Mouse (Mus musculus): ENCODE results near the gene Efcab11. TPM values are rescaled to one million over a fixed set of nuclear protein-coding genes. Genes with fewer than 3 reads are reported as not detected.

Efcab11 gene
- polyA plus RNA-seq, 1 experiment from 2014 or later: 8.8 TPM

DNA sequence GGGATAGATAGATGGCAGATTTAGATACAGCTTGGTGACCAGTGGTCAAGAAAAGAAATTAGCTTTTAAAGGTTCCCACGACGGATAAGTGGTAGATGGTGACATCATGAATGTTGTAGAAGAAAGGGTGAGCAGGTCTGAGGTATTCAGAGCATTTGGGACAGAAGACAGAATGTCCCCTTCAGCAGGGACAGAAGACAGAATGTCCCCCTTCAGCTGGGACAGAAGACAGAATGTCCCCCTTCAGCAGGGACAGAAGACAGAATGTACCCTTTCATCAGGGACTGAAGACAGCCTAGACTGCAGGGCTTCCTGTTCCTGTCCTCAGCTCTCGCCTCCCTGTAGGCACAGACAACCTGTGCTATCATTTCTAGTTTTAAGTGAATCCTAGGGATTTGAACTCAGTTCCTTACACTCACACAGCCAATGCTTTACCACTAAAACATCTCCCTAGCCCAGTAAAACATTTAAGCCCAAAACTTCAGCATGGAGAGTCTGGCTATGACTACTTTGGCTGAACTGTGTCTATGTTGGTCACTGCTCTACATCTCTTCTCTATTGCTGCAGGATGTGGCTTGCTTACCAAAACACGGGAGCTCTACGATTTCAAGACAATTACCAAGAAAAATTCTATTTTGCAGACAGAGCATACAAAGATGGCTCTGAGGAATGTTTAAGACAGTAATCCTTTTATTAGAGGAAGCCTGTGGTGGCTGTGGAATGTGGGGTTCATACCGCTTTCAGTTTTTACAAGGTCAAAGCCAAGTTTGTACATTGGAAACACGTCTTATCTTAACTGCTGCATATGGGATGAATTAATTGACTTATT lies 89.2 kb downstream of the Efcab11 start:
- H3K9ac ChIP-seq (ENCODE audit: low read length): no peak overlapping the region
- WGBS: 61% methylated on average over 7 of the region's 7 CpGs
- ATAC-seq (replicated peaks; ENCODE audit: extremely low read depth, insufficient read depth, low FRiP score): no peak
- no peaks in the 10 kb centered on the region for H3K9me3 ChIP-seq (replicated peaks; ENCODE audit: control insufficient read depth, low read length)
- H3K4me1 ChIP-seq (ENCODE audit: control insufficient read depth, insufficient read depth, low read length): peaks cover 9% of the 10 kb centered on the region
- no peak overlapping the region for H3K27ac ChIP-seq (ENCODE audit: low read length)
- H3K4me2 ChIP-seq (ENCODE audit: low read depth, low read length): no peak overlapping the region
- H3K4me3 ChIP-seq (ENCODE audit: low read length): no peak overlapping the region
- no peaks in the 10 kb centered on the region for H3K36me3 ChIP-seq (ENCODE audit: control insufficient read depth, insufficient read depth)
- no peaks in the 10 kb centered on the region for H3K27me3 ChIP-seq (ENCODE audit: control insufficient read depth, insufficient read depth, low read length)

- H3K27ac ChIP-seq (ENCODE audit: low read length): no peak overlapping the region
- no peak overlapping the region for H3K9ac ChIP-seq (ENCODE audit: low read length)
- no peaks in the 10 kb centered on the region for H3K36me3 ChIP-seq (ENCODE audit: control insufficient read depth, insufficient read depth)
- no peak for ATAC-seq (replicated peaks; ENCODE audit: extremely low read depth, insufficient read depth, low FRiP score)
- H3K4me3 ChIP-seq (ENCODE audit: low read length): no peak overlapping the region
- H3K9me3 ChIP-seq (replicated peaks; ENCODE audit: control insufficient read depth, low read length): no peaks in the 10 kb centered on the region
- H3K27me3 ChIP-seq (ENCODE audit: control insufficient read depth, insufficient read depth, low read length): no peaks in the 10 kb centered on the region
- 72% methylated on average over 4 of the region's 4 CpGs for WGBS
- no peak overlapping the region for H3K4me2 ChIP-seq (ENCODE audit: low read depth, low read length)
- H3K4me1 ChIP-seq (ENCODE audit: control insufficient read depth, insufficient read depth, low read length): peaks cover 9% of the 10 kb centered on the region
Measured at GRCm38 (mm10) chr12:99794158-99794515, 90.1 kb downstream of the Efcab11 start.

GRCm38 (mm10) chr12:99793465-99794157 lies 90.6 kb downstream of the Efcab11 start:
- Histone ChIP-seq H3K4me2 (ENCODE audit: low read depth, low read length) (no peak overlapping the region), H3K4me1 (ENCODE audit: control insufficient read depth, insufficient read depth, low read length) (peaks cover 9% of the 10 kb centered on the region), H3K9ac (ENCODE audit: low read length) (no peak overlapping the region), H3K36me3 (ENCODE audit: control insufficient read depth, insufficient read depth) (no peaks in the 10 kb centered on the region), H3K27ac (ENCODE audit: low read length) (no peak overlapping the region), H3K4me3 (ENCODE audit: low read length) (no peak overlapping the region), H3K9me3 (replicated peaks; ENCODE audit: control insufficient read depth, low read length) (no peaks in the 10 kb centered on the region), H3K27me3 (ENCODE audit: control insufficient read depth, insufficient read depth, low read length) (no peaks in the 10 kb centered on the region)
- peak; percentile 69 for ATAC-seq (replicated peaks; ENCODE audit: extremely low read depth, insufficient read depth, low FRiP score)
- WGBS: 46% methylated on average over 10 of the region's 10 CpGs

GRCm38 (mm10) chr12:99789283-99789960 lies 94.8 kb downstream of the Efcab11 start:
- Histone ChIP-seq H3K27me3 (ENCODE audit: control insufficient read depth, insufficient read depth, low read length) (no peaks in the 10 kb centered on the region), H3K9me3 (replicated peaks; ENCODE audit: control insufficient read depth, low read length) (no peaks in the 10 kb centered on the region), H3K9ac (ENCODE audit: low read length) (no peak overlapping the region), H3K4me2 (ENCODE audit: low read depth, low read length) (no peak overlapping the region), H3K36me3 (ENCODE audit: control insufficient read depth, insufficient read depth) (no peaks in the 10 kb centered on the region), H3K4me1 (ENCODE audit: control insufficient read depth, insufficient read depth, low read length) (peaks cover 9% of the 10 kb centered on the region), H3K27ac (ENCODE audit: low read length) (no peak overlapping the region), H3K4me3 (ENCODE audit: low read length) (no peak overlapping the region)
- WGBS: 57% methylated on average over 5 of the region's 5 CpGs
- no peak for ATAC-seq (replicated peaks; ENCODE audit: extremely low read depth, insufficient read depth, low FRiP score)

- no peak overlapping the region for H3K4me3 ChIP-seq (ENCODE audit: low read length)
- H3K4me2 ChIP-seq (ENCODE audit: low read depth, low read length): no peak overlapping the region
- no peak overlapping the region for H3K27ac ChIP-seq (ENCODE audit: low read length)
- 89% methylated on average over 5 of the region's 5 CpGs for WGBS
- H3K27me3 ChIP-seq (ENCODE audit: control insufficient read depth, insufficient read depth, low read length): no peaks in the 10 kb centered on the region
- ATAC-seq (replicated peaks; ENCODE audit: extremely low read depth, insufficient read depth, low FRiP score): no peak
- no peaks in the 10 kb centered on the region for H3K9me3 ChIP-seq (replicated peaks; ENCODE audit: control insufficient read depth, low read length)
- H3K9ac ChIP-seq (ENCODE audit: low read length): no peak overlapping the region
- no peaks in the 10 kb centered on the region for H3K36me3 ChIP-seq (ENCODE audit: control insufficient read depth, insufficient read depth)
- peaks cover 6% of the 10 kb centered on the region for H3K4me1 ChIP-seq (ENCODE audit: control insufficient read depth, insufficient read depth, low read length)
Measured at GRCm38 (mm10) chr12:99781774-99782173, 102.5 kb downstream of the Efcab11 start.

GRCm38 (mm10) chr12:99780396-99780795 lies 103.8 kb downstream of the Efcab11 start:
- peaks cover 10% of the 10 kb centered on the region for H3K4me1 ChIP-seq (ENCODE audit: control insufficient read depth, insufficient read depth, low read length)
- no peak overlapping the region for H3K4me2 ChIP-seq (ENCODE audit: low read depth, low read length)
- no peaks in the 10 kb centered on the region for H3K27me3 ChIP-seq (ENCODE audit: control insufficient read depth, insufficient read depth, low read length)
- H3K9ac ChIP-seq (ENCODE audit: low read length): no peak overlapping the region
- no peak overlapping the region for H3K4me3 ChIP-seq (ENCODE audit: low read length)
- no peaks in the 10 kb centered on the region for H3K36me3 ChIP-seq (ENCODE audit: control insufficient read depth, insufficient read depth)
- WGBS: 70% methylated on average over 3 of the region's 3 CpGs
- no peak overlapping the region for H3K27ac ChIP-seq (ENCODE audit: low read length)
- no peaks in the 10 kb centered on the region for H3K9me3 ChIP-seq (replicated peaks; ENCODE audit: control insufficient read depth, low read length)
- no peak for ATAC-seq (replicated peaks; ENCODE audit: extremely low read depth, insufficient read depth, low FRiP score)

- no peak overlapping the region for H3K4me2 ChIP-seq (ENCODE audit: low read depth, low read length)
- no peaks in the 10 kb centered on the region for H3K27me3 ChIP-seq (ENCODE audit: control insufficient read depth, insufficient read depth, low read length)
- 81% methylated on average over 7 of the region's 7 CpGs for WGBS
- no peak overlapping the region for H3K4me3 ChIP-seq (ENCODE audit: low read length)
- no peaks in the 10 kb centered on the region for H3K36me3 ChIP-seq (ENCODE audit: control insufficient read depth, insufficient read depth)
- ATAC-seq (replicated peaks; ENCODE audit: extremely low read depth, insufficient read depth, low FRiP score): no peak
- H3K27ac ChIP-seq (ENCODE audit: low read length): no peak overlapping the region
- H3K9me3 ChIP-seq (replicated peaks; ENCODE audit: control insufficient read depth, low read length): no peaks in the 10 kb centered on the region
- peaks cover 10% of the 10 kb centered on the region for H3K4me1 ChIP-seq (ENCODE audit: control insufficient read depth, insufficient read depth, low read length)
- no peak overlapping the region for H3K9ac ChIP-seq (ENCODE audit: low read length)
Measured at GRCm38 (mm10) chr12:99779908-99780307, 104.3 kb downstream of the Efcab11 start.

GRCm38 (mm10) chr12:99776497-99777139 lies 107.6 kb downstream of the Efcab11 start:
- H3K9ac ChIP-seq (ENCODE audit: low read length): no peak overlapping the region
- no peaks in the 10 kb centered on the region for H3K9me3 ChIP-seq (replicated peaks; ENCODE audit: control insufficient read depth, low read length)
- H3K4me1 ChIP-seq (ENCODE audit: control insufficient read depth, insufficient read depth, low read length): peaks cover 6% of the 10 kb centered on the region
- no peak overlapping the region for H3K4me3 ChIP-seq (ENCODE audit: low read length)
- H3K36me3 ChIP-seq (ENCODE audit: control insufficient read depth, insufficient read depth): no peaks in the 10 kb centered on the region
- no peak for ATAC-seq (replicated peaks; ENCODE audit: extremely low read depth, insufficient read depth, low FRiP score)
- WGBS: 47% methylated on average over 8 of the region's 8 CpGs
- H3K27ac ChIP-seq (ENCODE audit: low read length): no peak overlapping the region
- no peak overlapping the region for H3K4me2 ChIP-seq (ENCODE audit: low read depth, low read length)
- no peaks in the 10 kb centered on the region for H3K27me3 ChIP-seq (ENCODE audit: control insufficient read depth, insufficient read depth, low read length)
